Mouse (Mus musculus): ENCODE results near the gene Gm20683.

Gm20683 gene

DNA sequence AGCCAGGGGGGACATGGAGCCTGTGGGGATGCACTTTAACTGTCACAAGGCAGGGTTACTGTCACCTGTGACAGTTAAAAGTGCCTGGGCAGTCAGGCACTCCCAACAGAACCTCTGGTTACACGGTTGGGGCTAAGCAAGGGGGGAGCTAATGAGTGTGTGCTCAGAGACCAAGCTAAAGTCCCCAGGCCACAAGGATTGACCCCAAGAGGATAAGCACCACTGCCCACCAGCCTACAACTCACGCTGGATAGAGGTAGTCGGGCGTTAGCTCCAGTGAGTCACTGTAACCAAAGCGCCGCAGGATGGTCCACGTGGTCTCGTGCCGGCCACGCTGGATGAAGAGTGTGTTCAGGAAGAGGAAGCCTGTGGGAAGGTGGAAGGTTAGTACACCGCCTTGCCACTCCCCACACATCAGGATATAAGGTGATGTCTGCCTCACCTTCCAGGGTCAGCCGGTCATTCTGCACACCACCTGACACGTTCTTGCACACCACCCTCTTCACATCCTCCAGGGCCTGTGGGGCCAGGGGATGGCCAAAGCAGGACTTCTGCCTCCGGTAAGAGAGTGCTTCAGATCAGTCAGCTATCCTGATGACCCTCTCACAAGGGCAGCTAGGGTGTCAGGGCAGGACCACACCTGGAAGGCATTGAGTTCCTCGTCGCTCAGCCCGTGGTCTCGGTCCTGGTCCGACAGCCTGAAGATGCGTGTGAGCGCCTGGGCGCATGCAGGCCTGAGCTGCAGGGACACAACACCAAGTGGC is at the start of gene Gm20683:
Gene Gm20683, minus strand, starts transcription at position 647 of the 764 bp plus-strand sequence.
- no peak for DNase-seq (ENCODE audit: low spot score)

DNA sequence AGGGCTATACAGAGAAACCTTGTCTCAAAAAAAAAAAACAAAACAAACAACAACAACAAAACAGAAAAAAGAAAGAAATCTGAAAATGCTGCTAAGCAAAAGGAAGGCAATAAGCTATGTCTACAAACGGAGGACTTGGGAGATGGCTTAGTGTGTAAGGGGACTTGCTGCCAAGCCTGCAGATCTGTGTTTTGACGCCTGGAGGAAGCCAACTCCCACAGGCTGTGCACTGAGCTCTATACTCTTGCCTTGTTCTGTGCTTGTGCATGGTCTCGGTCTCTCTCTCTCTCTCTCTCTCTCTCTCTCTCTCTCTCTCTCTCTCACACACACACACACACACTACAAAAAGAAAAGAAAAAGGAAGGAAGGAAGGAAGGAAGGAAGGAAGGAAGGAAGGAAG is 47.3 kb upstream of the Gm20683 start:
- DNase-seq (ENCODE audit: low spot score) = no peak

DNA sequence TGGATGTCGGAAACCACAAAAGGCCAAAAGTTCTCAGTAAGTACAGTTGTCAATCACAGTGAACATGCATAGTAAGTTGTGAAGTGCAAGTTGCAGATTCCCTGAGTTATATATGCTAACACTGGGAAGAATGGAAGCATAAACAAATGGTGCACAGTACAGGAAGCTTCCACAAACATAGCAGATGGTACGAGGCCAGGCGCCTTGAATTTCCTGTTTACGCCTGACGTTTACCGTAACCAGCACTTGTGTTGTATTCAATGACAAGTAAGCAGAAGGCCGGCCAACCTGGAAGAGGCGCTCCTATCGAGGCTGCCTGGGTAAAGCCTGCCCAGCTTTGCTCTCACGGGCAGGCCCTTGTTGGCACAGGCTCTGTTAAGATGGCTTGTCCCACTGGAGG is 45.9 kb upstream of the Gm20683 start:
- no peak for DNase-seq (ENCODE audit: low spot score)

DNA sequence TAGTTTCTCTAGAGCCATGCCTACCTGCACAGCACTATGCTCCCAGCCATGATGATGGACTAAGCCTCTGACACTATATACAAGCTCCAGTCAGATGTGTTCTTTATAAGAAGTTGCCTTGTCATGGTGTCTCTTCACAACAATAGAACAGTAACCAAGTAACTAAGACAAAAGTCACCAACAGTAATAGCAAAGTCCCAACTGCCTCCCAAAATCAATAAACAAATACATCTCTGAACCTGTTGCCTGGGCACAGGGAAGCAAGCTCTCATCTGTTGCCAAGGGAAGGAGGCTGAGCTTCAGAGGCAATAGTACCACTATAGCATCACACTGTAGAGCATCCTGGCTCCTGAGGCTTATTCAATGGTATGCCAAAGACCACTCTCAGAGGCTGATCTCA is 45.2 kb upstream of the Gm20683 start:
- no peak for DNase-seq (ENCODE audit: low spot score)

DNA sequence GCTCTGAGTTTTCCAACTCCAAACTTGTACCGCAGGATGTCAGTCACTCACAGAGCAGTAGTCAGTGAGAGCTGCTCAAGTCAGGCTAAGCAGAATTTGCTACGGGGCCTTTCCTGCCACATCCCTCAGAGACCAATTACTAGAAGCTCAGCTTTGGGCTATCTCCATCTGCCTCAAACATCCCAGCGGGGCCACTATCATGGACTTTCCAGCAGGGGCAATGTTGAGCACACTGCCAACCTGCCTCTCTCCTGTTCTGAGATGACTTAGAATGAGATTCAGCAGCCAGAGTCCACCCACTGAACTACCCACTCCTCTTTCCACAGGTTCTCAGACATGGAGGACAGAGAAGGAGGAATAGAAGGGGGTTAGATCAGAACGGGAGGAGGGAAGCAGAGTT is 44.1 kb upstream of the Gm20683 start:
- DNase-seq (ENCODE audit: low spot score) = no peak

DNA sequence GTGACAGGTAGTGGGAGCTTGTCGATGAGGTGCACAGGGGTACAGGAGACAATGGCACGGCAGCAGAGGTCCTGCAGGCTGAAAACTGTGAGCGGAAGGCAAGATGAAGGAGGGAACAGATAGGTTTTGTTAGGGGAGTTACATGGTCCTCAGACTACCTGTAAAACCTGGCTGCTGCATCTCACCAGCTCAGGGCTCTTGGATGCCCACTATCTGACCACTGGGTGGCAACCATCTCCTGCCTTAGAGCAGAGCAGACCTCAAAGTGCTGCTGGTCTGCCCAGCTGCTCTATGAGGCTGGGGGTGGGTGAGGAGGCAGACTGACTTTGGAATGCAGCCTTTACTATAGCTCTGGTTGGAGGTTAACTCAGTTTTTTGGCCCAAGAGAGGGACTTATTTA is 42.3 kb upstream of the Gm20683 start:
- no peak for DNase-seq (ENCODE audit: low spot score)

DNA sequence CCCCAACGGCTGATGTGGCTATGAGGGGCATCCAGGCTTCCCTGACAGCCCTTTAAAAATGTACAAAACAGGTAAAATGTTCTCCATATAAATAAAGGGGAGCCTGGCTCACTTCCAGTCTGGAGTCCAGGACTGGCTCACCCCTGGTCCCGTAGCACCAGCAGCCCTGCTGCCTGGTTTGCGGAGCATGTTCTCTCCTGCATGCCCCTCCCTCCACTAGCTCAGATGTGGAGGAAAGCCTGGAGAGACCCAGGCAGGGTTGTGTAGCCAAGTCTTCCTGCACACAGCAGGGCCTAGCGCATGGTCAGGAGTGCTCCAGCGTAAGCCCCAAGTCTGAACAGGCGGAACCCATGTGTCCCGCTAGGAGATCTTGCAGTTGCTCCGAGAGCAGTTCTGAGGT is 41.7 kb upstream of the Gm20683 start:
- DNase-seq (ENCODE audit: low spot score) = no peak

DNA sequence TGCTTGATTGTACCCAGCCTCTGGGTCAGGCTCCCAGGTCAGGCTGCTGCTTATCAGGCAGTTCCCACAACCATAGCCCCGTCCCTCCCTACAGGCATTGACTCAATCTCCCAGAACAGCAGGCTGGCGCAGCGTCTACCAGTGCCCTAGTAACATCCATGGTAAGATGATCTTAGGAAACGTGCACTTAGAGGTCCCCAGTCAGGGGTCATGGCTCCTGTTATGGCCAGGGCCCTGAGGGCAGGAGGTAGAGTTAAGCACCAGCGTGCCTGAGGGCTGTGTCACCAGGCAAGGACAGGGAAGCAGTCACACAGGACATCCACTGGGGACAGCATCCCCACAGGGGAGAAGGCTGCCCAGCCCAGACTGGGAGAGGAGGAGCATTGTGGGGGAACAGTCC is 40.7 kb upstream of the Gm20683 start:
- no peak for DNase-seq (ENCODE audit: low spot score)

DNA sequence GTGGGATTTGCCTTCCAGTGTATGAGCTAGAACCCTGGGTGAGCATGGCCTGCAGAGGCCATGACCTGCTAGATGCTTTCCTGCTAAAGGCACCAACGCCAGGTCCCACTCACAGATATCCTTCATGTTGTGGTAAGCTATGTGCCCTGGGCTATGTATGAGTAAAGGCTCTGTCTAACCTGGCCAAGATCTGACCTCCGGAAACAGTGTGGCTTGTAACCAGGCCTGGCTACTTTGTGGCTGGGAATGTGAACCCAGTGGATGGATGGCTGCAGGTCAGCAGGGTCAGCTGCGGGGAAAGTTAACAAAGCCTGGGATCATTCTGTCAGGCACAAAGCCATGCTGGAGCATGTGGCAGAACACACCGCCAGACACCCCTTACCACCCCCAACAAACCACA is 40.1 kb upstream of the Gm20683 start:
- no peak for DNase-seq (ENCODE audit: low spot score)

DNA sequence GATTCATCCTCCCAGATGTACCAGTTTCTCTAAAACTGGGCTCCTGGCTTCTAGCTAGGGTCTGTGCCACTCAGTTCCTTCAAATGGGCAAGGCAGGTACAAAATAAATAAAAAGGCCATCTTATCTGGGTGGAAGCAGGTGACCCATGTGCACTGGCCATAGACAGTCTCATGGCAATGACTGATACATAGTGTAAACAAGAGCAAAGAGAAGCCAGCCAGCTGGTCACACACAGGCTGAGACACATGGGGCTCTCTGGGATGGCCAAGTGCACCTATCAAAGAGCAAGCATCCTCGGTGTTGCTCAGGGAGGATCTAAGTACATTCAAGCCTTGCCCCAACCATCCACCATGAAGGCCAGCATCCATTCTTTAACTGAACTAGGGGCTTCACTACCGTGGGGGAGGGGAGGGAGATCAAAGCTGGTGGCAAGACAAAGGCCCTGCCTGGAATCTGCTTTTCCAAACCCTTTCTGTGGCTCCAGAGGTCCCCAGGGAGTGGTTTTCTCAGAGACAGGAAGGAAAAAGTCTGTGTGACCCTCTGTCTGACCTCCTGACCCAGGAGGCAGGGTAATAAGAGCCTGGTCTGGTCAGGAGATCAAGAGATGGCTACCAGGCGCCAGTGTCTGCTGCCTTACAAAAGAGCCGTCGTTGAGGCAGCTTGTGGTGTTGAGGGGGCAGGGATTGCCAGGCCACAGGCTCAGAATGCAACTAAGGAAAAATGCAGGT is 39.5 kb upstream of the Gm20683 start:
- DNase-seq (ENCODE audit: low spot score) = no peak

DNA sequence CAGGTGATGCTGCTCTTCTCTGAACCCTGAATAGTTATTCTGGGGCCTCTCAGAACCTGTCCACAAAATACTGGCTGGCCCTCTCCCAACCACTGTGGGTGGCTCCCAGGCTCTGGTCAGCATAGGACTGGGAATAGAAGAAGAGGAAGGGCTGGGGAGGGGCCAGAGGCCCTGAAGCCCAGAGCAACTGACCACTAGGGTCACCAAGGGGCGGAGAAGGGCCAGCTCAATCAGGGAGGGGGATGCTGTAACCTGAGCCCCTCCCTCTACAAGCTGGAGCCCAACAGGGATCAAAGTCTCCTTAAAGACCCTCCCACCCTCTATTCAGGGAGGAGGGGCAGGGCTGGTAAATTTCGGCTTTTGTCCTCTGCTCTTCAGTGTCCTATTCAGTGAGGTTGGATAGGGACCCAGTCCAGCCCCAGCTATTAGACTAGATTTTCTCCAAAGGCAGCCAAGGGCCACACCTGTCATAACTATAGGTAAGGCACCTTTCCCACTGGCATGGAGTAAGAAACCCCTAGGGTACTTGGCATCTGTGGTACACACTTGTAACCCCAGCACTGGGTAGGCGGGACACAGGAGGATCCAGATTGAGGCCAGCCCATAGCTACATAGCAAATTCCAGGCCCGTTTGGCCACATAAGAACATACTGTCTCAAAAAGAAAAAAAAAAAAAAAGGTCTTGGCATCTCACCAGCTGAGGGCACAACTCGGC is 38.8 kb upstream of the Gm20683 start, which contains the start of gene Wfikkn1:
Gene Wfikkn1, minus strand, starts transcription at position 663 of the 715 bp plus-strand sequence.
- DNase-seq (ENCODE audit: low spot score) = no peak

DNA sequence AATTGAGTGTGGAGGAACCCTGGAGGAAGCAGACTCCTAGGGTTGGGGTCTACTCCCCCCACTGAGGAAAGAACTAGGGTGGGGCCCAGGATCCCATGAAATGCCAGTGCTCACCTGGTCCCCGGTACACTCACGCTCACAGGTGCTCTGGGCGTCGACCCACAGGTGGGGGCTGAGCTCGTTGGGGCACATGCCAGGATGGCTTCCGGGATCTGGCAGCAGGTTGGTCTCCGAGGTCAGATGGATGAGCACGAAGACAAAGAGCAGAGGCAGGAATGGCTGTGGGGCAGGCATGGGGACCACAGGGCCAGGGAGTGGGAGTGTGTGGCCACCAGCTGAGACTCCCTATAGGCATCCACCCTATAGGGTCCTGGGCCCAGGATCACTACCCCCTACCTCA is 38.2 kb upstream of the Gm20683 start:
- no peak for DNase-seq (ENCODE audit: low spot score)

DNA sequence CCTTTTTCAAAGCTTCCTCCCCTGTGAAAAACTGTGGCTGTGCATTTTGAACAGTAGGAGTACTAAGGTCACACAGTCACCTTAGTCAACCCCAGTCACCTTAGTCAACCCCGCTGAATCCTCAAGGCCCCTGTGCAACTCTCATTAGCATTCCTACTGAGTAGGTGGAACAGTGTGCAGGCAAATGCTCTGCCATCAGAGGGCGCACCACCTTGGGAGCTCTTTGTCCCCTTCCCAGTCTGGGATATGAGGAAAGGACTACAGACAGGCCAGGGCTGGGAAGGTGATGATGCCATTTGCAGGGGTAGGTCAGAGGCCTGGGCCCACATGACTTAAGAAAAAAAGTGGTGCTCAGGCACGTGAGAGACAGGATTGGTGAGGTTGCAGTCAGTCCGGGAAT is 37.7 kb upstream of the Gm20683 start:
- DNase-seq (ENCODE audit: low spot score) = no peak

DNA sequence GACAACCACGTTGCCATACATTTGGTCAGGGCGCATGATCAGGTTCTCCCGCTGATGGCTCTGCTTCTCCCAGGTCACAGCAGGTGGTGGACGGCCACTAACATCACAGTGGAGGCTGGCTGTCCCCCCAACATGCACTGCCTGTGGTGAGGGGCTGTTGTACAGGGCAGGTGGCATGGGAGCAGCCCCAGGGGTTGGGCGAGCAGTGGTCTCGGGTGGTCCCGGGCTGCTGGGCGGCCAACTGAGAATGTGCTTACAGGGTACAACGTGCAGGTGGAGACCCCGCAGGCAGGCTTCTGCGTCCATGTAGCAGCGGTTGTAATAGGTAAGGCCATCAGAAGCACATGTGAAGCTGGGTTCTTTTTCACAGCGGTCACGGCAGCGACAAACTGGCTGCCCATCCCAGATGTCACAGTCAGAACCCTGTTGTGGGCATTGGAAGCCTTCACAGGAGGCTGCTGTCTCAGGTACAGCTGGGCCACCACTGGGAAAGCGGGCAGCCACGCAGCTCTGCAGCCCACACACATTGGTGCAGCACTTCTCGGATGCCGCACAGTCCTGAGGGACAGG is 37.1 kb upstream of the Gm20683 start:
- no peak for DNase-seq (ENCODE audit: low spot score)

DNA sequence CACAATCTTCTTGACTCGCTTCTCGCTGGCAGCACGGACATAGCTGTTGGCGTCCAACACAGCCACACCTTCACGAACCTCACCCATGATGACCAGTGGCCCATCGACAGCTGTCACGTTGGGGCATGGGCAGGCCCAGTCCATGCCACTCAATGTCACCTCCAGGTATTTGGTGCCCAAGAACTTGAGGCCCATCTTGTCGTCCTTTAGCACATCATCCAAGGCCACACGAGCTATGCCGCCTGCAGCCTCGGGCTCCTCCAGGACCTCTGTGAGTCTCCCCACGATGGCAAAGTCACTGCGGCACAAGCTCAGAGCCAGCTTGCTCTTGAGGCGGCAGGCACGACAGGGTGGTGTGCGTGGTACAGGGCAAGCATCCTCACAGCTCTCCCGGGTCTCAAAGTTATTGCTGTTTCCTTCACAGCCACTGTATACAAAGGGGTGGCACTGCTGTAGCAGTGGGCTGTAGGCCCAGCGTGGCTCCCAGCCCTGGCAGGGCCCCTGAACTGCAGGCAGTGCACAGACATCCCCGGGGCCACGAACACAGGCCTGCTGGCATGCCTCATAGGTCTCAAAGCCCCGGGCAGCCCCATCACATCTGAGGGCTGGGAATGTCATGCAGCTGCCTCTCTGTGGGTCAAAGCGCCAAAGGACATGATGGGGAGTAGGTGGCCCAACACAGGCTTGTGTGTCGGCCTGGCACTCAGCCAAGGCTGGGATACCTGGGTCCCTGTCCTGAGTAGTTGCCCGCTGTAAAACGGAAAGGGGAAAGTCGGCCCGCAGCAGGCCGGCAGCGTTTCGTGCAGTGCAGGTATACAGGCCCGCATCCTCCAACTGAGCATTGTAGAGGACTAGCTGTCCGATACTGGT is 36.4 kb upstream of the Gm20683 start:
- no peak for DNase-seq (ENCODE audit: low spot score)

DNA sequence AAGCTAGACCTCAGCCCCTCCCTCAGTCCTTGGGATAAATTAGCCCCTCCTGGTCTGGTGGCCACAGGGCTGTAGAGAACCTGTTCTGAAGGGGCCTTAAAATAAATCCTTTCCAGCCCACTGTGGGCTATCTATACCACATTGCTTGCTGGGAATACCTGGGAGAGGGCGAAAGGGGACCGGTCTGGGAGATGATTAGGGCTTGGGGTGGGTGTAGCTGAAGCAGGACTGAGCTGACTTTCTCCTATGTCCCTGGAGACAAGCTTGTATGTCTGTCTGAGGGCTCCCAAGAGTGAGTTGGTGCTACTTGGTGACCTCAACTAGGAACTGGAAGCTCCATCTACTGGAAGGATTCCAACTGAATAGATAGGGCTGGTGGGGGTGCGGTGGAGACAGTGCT is 35.5 kb upstream of the Gm20683 start:
- DNase-seq (ENCODE audit: low spot score) = no peak

DNA sequence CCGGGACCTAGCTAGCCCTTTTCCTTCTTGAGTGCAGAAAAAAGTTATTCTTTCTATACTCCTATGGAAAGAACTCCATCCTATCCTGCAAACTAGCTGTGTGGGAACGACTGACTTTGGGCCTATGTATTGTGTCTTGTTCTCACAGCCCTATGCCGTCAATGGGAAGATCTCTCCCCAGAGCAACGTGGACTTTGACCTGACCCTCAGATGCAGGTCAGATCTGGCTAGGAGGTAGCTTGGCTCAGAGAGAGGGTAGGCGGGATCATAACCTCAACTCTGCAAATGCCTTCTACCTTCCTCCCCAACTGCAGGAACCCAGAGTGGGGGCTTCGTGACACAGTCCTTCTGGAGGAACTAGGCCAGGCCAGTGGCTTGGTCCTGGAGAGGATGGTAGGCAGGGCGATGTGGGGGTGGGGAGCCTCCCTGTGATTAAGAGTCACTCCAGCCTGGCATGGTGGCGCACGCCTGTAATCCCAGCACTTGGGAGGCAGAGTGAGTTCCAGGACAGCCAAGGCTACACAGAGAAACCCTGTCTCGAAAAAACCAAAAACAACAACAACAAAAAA is 34.9 kb upstream of the Gm20683 start:
- DNase-seq (ENCODE audit: low spot score) = no peak

DNA sequence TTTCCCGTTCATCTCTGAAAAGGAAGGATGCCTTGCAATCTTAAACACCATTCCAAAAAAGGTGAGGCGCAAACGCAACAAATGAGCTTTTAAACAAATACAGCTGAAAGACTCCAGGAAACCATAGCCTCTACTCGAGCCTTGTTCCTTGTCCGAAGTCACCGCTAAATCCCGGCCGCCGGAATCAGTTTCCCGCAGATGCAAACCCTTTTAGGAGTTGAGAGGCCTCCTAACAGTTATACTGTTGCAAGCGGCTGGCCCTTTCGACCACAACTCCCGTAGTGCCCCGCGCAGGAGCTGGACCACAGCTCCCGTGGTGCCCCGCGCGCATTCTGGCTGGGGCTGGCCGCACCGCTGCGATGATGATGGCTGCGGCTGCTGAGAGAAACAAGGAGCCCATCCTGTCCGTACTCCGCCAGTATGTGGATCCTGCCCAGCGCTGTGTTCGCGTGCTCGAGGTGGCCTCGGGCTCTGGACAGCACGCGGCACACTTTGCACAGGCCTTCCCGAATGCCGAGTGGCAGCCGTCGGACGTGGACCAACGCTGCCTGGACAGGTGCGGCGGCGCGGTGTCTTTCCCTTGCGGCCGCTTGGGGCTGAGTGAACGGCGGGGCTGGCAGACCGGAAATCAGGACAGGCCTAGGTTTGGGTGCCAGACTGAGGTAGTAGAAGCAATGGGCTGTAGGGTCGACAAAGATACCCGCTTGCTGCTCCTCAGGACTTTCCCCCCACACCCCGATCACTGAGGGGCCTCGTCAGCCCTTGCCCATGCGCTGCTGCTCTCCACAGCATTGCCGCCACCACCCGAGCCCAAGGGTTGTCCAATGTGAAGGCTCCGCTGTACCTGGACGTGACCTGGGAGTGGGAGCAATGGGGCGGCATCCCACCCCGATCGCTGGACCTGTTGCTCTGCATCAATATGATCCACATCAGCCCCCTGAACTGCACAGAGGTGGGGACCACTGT is 33.9 kb upstream of the Gm20683 start:
- peak; percentile 89 for DNase-seq (ENCODE audit: low spot score)

DNA sequence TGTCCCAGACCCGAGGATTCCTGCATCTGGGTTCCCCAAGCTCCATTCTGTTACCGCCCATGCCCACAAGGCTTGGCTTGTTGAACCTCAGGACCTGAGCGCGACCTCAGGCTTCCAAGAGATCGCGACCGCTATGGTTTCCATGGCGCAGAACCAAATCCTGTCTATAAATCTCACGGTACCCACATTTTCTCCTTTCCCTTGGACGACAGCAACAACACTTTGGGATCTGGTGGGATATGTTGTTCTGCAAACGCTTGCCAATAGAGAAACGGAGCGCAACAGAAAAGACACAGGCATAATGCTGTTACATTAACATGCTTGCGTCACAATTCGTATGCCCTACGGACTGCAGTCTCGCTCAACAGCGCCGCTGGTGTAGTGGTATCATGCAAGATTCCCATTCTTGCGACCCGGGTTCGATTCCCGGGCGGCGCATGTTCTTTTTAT is 33.2 kb upstream of the Gm20683 start, which contains the start of gene Mettl26:
Gene Mettl26, plus strand, starts transcription at position 354 of the 450 bp plus-strand sequence.
- peak; percentile 90 for DNase-seq (ENCODE audit: low spot score)

All from ovary, postnatal 36 days (tissue).